Mouse (Mus musculus) heart, postnatal 0 days (tissue): ENCODE results near the gene Mrpl18.

Experiments used
- CTCF ChIP-seq: IDR thresholded peaks from 2 replicates; pipeline ENCODE4 v1.5.1; 2016; ENCODE audit warnings: antibody characterized with exemption, control low read depth, low read depth
- EP300 ChIP-seq: IDR thresholded peaks from 2 replicates; pipeline ENCODE4 v1.6.1; 2016; ENCODE audit warnings: antibody characterized with exemption, low read depth

GRCm38 (mm10) chr17:12921073-12921472 lies 4.9 kb upstream of the Mrpl18 start:
- TF ChIP-seq CTCF (no peak), EP300 (no peak)
